Mouse (Mus musculus) kidney, embryonic 15.5 days (tissue): ENCODE measurements around the gene Spon2. TPM values are rescaled to one million over a fixed set of nuclear protein-coding genes. Genes with fewer than 3 reads are reported as not detected.

Experiments
- polyA plus RNA-seq: library from polyadenylated mRNA; unstranded; fragments of >200 nt; fragmentation: Nextera tagmentation; extraction: Ambion mirVana; gene quantifications from 2 replicates; pipeline ENCODE4 v1.2.1, GENCODE M21; 2015

The Spon2 gene
- polyA plus RNA-seq, 1 experiment from 2014 or later = 13.2 TPM

Other genes starting within 250 kb of the Spon2 start
- 362 and 374 TPM in 2 replicates for gene Ywhah, start 199.6 kb downstream of the Spon2 start, polyA plus RNA-seq
- 11.2 and 11.3 TPM in 2 replicates for gene Slc5a1, start 114.2 kb downstream of the Spon2 start, polyA plus RNA-seq
- 318 and 324 TPM in 2 replicates for gene Ctbp1, start 56.5 kb upstream of the Spon2 start, polyA plus RNA-seq
- gene Maea, start 117.1 kb upstream of the Spon2 start, polyA plus RNA-seq = 131 and 135 TPM in 2 replicates
- gene Uvssa, start 160.1 kb upstream of the Spon2 start, polyA plus RNA-seq = 8.5 and 9.4 TPM in 2 replicates
- not detected in 2 replicates for gene Nkx1-1, start 215.5 kb upstream of the Spon2 start, polyA plus RNA-seq